Mouse (Mus musculus) intestine, postnatal 0 days (tissue): ENCODE measurements at regions not wholly inside any gene's neighbourhood (a gene's known extent, or its start where the extent isn't known, plus 50 kb on each side); places are given as distances from the start of the nearest gene placed in this dataset.

Source experiments
- ATAC-seq: fragments of 200-750 bp; cut with Nextera tagmentation; 2 replicates; pipeline ENCODE4 v1.8.0; 2017; ENCODE audit warnings: mild to moderate bottlenecking, moderate TSS enrichment, moderate library complexity
- H3K27ac ChIP-seq: fragments of 300-500 bp; sonication (generic); 2 replicates; pipeline ENCODE4 v1.5.1; 2014; ENCODE audit warnings: mild to moderate bottlenecking, low read depth, low read length, moderate library complexity
- H3K27me3 ChIP-seq: fragments of 300-500 bp; sonication (generic); replicated peaks from 2 replicates; pipeline ENCODE4 v1.6.1; 2014; ENCODE audit warnings: low read length, mixed read lengths; ENCODE audit not compliant: control insufficient read depth, insufficient read depth
- H3K36me3 ChIP-seq: fragments of 300-500 bp; sonication (generic); 2 replicates; pipeline ENCODE4 v1.6.1; 2014; ENCODE audit warnings: mild to moderate bottlenecking, moderate library complexity; ENCODE audit not compliant: control insufficient read depth, insufficient read depth
- H3K4me1 ChIP-seq: fragments of 300-500 bp; sonication (generic); replicated peaks from 2 replicates; pipeline ENCODE4 v1.6.1; 2014; ENCODE audit warnings: antibody characterized with exemption, low read length, mixed read lengths; ENCODE audit not compliant: control insufficient read depth, insufficient read depth
- H3K4me2 ChIP-seq: fragments of 300-500 bp; sonication (generic); replicated peaks from 2 replicates; pipeline ENCODE4 v1.6.1; 2014; ENCODE audit warnings: low read depth, mild to moderate bottlenecking, moderate library complexity
- H3K4me3 ChIP-seq: fragments of 300-500 bp; sonication (generic); 2 replicates; pipeline ENCODE4 v1.5.1; 2014; ENCODE audit warnings: low read depth, low read length
- H3K9ac ChIP-seq: fragments of 300-500 bp; sonication (generic); 2 replicates; pipeline ENCODE4 v1.6.1; 2014; ENCODE audit warnings: mild to moderate bottlenecking, low read depth, low read length
- H3K9me3 ChIP-seq: fragments of 300-500 bp; sonication (generic); 2 replicates; pipeline ENCODE4 v1.6.1; 2016; ENCODE audit warnings: mixed run types; ENCODE audit not compliant: control insufficient read depth
- CTCF ChIP-seq: sonication (generic); IDR thresholded peaks from 2 replicates; pipeline ENCODE4 v1.5.1; 2016; ENCODE audit warnings: low read depth, mild to moderate bottlenecking, control low read depth, antibody characterized with exemption, moderate library complexity
- WGBS: fragments of 180-500 bp; shearing (Covaris S2); extraction: QIAGEN DNeasy Blood & Tissue Kit; methylation state at CpG from one replicate; pipeline ENCODE4 v1.1.7; 2014; 5-methylcytosine and 5-hydroxymethylcytosine counted together

DNA sequence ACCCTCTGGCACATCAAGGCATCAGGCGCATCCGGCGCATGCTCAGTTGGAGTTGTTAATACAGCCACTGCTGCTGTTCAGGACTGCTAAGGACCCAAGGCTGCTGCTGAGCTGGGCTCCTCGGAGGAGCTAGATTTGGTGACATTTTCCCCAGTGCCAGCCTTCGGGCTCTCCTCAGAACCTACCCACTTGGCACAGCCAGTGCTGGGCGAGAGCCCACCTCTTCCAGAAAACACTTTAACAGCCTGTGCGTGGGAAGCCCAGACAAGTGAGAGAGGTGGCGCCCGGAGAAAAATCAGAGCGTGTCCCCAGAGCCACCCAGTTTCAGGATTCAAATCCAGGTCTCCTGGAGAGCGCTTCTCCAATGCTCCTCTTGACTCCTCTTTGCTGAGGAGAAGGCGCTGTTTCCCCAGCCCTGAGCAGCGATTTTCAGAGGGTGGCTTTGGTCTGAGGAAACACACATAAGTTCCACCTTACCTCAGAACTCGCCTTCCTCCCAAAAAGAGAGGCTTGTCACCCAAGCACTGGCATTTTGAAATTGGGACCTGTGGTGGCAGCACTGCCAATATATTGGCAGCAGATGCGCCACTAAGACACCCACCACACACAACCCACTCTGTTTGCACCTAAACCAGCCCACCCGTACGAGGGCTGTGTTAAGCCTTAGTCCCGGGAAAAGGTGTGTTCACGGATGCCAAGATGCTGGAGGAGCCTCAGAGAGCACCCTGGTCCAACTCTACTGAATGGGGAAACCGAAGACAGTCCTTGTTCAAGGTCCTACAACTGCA is 125.0 kb upstream of the Igsf21 start:
- Histone ChIP-seq H3K4me1 (no peaks in the 10 kb centered on the region), H3K27ac (no peak overlapping the region), H3K36me3 (no peaks in the 10 kb centered on the region), H3K4me2 (no peak overlapping the region), H3K9ac (no peak overlapping the region), H3K9me3 (no peaks in the 10 kb centered on the region), H3K27me3 (no peaks in the 10 kb centered on the region), H3K4me3 (no peak overlapping the region)
- TF ChIP-seq CTCF: no peak
- no peak for ATAC-seq
- 79% methylated on average over 20 of the region's 20 CpGs for WGBS

GRCm38 (mm10) chr4:140366975-140367680 is 120.5 kb upstream of the Igsf21 start:
- no peak for TF ChIP-seq CTCF
- no peaks in the 10 kb centered on the region for H3K27me3 ChIP-seq
- ATAC-seq: no peak
- H3K4me1 ChIP-seq: no peaks in the 10 kb centered on the region
- no peak overlapping the region for H3K27ac ChIP-seq
- H3K4me3 ChIP-seq: no peak overlapping the region
- WGBS: 47% methylated on average over 8 of the region's 8 CpGs
- no peaks in the 10 kb centered on the region for H3K36me3 ChIP-seq
- H3K9ac ChIP-seq: no peak overlapping the region
- H3K9me3 ChIP-seq: no peaks in the 10 kb centered on the region
- no peak overlapping the region for H3K4me2 ChIP-seq

DNA sequence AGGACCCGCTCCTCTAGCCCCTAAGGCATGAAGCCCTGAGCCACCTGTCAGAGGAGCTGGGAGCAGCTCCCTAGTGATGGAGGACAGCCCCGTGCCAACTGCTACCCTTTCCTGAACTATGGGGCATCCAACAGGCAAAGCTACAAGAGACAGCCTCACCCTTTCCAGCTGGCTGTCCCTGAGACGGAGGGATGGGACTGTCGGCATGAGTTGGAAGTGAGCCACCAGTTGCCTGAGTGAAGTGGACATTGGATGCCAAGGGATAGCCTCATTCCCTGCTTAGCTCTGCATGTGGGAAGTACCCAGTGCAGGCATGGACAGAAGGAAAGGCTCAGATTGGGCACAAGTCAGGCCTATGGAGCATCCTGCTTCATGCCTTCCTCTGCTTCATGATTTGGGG is 112.3 kb upstream of the Igsf21 start:
- TF ChIP-seq CTCF: no peak
- Histone ChIP-seq H3K36me3 (no peaks in the 10 kb centered on the region), H3K4me3 (no peak overlapping the region), H3K27me3 (no peaks in the 10 kb centered on the region), H3K4me1 (no peaks in the 10 kb centered on the region), H3K9me3 (no peaks in the 10 kb centered on the region), H3K4me2 (no peak overlapping the region), H3K27ac (no peak overlapping the region), H3K9ac (no peak overlapping the region)
- WGBS: 90% methylated on average over 4 of the region's 4 CpGs
- no peak for ATAC-seq

GRCm38 (mm10) chr4:140358103-140358502 is 111.5 kb upstream of the Igsf21 start:
- no peak for ATAC-seq
- no peak overlapping the region for H3K9ac ChIP-seq
- no peaks in the 10 kb centered on the region for H3K36me3 ChIP-seq
- H3K4me1 ChIP-seq: no peaks in the 10 kb centered on the region
- H3K9me3 ChIP-seq: no peaks in the 10 kb centered on the region
- H3K4me3 ChIP-seq: no peak overlapping the region
- no peak for TF ChIP-seq CTCF
- no peak overlapping the region for H3K4me2 ChIP-seq
- H3K27me3 ChIP-seq: no peaks in the 10 kb centered on the region
- WGBS: 7% methylated on average over 5 of the region's 5 CpGs
- H3K27ac ChIP-seq: no peak overlapping the region

DNA sequence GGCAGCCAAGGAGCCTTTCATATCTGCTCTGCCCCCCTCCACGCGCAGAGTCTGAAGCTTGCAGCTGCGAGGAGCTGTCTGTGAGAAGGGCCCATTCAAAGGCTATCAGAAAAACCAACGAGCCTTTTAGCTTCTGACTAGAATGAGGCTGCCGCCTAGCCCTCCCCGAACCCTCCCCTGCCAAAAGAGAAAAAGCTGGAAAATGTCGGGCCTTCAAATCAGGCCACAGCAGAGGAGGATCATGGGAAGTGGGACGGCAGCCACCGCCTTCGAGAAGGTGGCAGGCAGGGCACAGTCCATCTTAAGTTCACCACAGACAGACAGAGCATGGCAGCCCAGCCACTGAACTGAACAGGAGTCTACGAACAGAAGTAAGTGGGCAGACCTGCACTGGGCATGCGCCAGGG is 108.6 kb upstream of the Igsf21 start:
- ATAC-seq: no peak
- no peak overlapping the region for H3K27ac ChIP-seq
- no peaks in the 10 kb centered on the region for H3K4me1 ChIP-seq
- H3K27me3 ChIP-seq: no peaks in the 10 kb centered on the region
- H3K36me3 ChIP-seq: no peaks in the 10 kb centered on the region
- no peak overlapping the region for H3K4me3 ChIP-seq
- H3K4me2 ChIP-seq: no peak overlapping the region
- H3K9ac ChIP-seq: no peak overlapping the region
- TF ChIP-seq CTCF: no peak
- WGBS: 73% methylated on average over 12 of the region's 12 CpGs
- no peaks in the 10 kb centered on the region for H3K9me3 ChIP-seq

GRCm38 (mm10) chr4:140348802-140349201 is 102.2 kb upstream of the Igsf21 start:
- Histone ChIP-seq H3K9me3 (no peaks in the 10 kb centered on the region), H3K4me3 (no peak overlapping the region), H3K27me3 (no peaks in the 10 kb centered on the region), H3K4me2 (no peak overlapping the region), H3K36me3 (no peaks in the 10 kb centered on the region), H3K27ac (no peak overlapping the region), H3K4me1 (no peaks in the 10 kb centered on the region), H3K9ac (no peak overlapping the region)
- no peak for TF ChIP-seq CTCF
- 56% methylated on average over 4 of the region's 4 CpGs for WGBS
- no peak for ATAC-seq
